In genomic region chr19:4720112-4720511, GRCm38 (mm10) we compare ENCODE assay signal across 20 mouse cellular contexts. TPM values are rescaled to one million over a fixed set of nuclear protein-coding genes. Genes with fewer than 3 reads are reported as not detected.
DNase-seq lines count a peak whose midpoint lies in the region; ATAC-seq lines count a peak whose summit lies in the region.
"Had no signal": no experiment of that assay in that cellular context is flagged by ENCODE, and none has a peak within 500 bp of the region (broad histone marks: within the 10 kb centered on the region; RNA-seq: fewer than 3 reads in every experiment).

No protein-coding gene starts in this region.

- WGBS in kidney, embryonic 16.5 days, result 78% methylated on average over 15 of the region's 15 CpGs
- 69% methylated on average over 15 of the region's 15 CpGs for WGBS in lung, embryonic 15.5 days
- 68% methylated on average over 15 of the region's 15 CpGs for WGBS in embryonic facial prominence, embryonic 15.5 days
- 69% methylated on average over 15 of the region's 15 CpGs for WGBS in stomach, embryonic 15.5 days

- DNase-seq in kidney, adult 8-10 months, result no peak
- DNase-seq in lung, postnatal 14 days, result no peak
- DNase-seq in heart, postnatal 25 days (ENCODE audit: low spot score), result no peak
- DNase-seq: cerebellum, adult 9-10 months; gastrocnemius, postnatal 36 days; heart, postnatal 36 days; spleen, adult 18-20 months; thymus, postnatal 36 days had no signal

- no peak for ATAC-seq in kidney, embryonic 16.5 days (ENCODE audit: low FRiP score, low TSS enrichment)
- no peak for ATAC-seq in lung, embryonic 15.5 days (ENCODE audit: borderline replicate concordance, extremely low read depth, low FRiP score, low TSS enrichment)
- ATAC-seq in embryonic facial prominence, embryonic 15.5 days (ENCODE audit: insufficient number of reproducible peaks, low FRiP score, low TSS enrichment, low read depth), result no peak
- ATAC-seq in stomach, embryonic 15.5 days (ENCODE audit: insufficient read depth, low FRiP score, low read depth), result no peak
- ATAC-seq: forebrain, embryonic 14.5 days; hindbrain, embryonic 16.5 days had no signal

- no peaks in the 10 kb centered on the region for H3K9me3 ChIP-seq in kidney, embryonic 16.5 days (ENCODE audit: low read length)
- H3K9me3 ChIP-seq in lung, embryonic 15.5 days, result no peaks in the 10 kb centered on the region
- no peaks in the 10 kb centered on the region for H3K9me3 ChIP-seq in embryonic facial prominence, embryonic 15.5 days (replicated peaks)
- H3K9me3 ChIP-seq in stomach, embryonic 15.5 days, result no peaks in the 10 kb centered on the region
- H3K9me3 ChIP-seq: heart, embryonic 12.5 days; limb, embryonic 12.5 days; neural tube, embryonic 12.5 days had no signal

- 0 out of 2 replicates have a peak, but pooled peaks cover under 1% of the 10 kb centered on the region for H3K27me3 ChIP-seq in kidney, embryonic 16.5 days (ENCODE audit: insufficient read depth, low read length)
- H3K27me3 ChIP-seq in lung, embryonic 15.5 days, result no peaks in the 10 kb centered on the region
- H3K27me3 ChIP-seq in embryonic facial prominence, embryonic 15.5 days, result peaks cover under 1% of the 10 kb centered on the region
- no peaks in the 10 kb centered on the region for H3K27me3 ChIP-seq in stomach, embryonic 15.5 days (replicated peaks)
- H3K27me3 ChIP-seq: neural tube, embryonic 12.5 days had no signal

- intact Hi-C loops in heart, postnatal 25 days (cut with DNase I), result no loop called here

- peaks cover 29% of the 10 kb centered on the region for H3K4me1 ChIP-seq in kidney, embryonic 16.5 days (ENCODE audit: insufficient read depth, low read length)
- H3K4me1 ChIP-seq in lung, embryonic 15.5 days, result peaks cover 20% of the 10 kb centered on the region
- H3K4me1 ChIP-seq in embryonic facial prominence, embryonic 15.5 days, result peaks cover 13% of the 10 kb centered on the region; the same call in 1 of the 2 replicates
- H3K4me1 ChIP-seq in stomach, embryonic 15.5 days, result no peaks in the 10 kb centered on the region

- H3K4me2 ChIP-seq in kidney, embryonic 16.5 days (replicated peaks; ENCODE audit: low read depth, low read length), result peak overlapping the region; percentile 42
- peak overlapping the region; percentile 47 for H3K4me2 ChIP-seq in lung, embryonic 15.5 days
- peak overlapping the region; percentile 34; the same call in 1 of the 2 replicates for H3K4me2 ChIP-seq in embryonic facial prominence, embryonic 15.5 days (replicated peaks)
- peak overlapping the region; percentile 46 for H3K4me2 ChIP-seq in stomach, embryonic 15.5 days
- H3K4me2 ChIP-seq: neural tube, embryonic 12.5 days had no signal

- peak overlapping the region; percentile 37; the same call in 1 of the 2 replicates for H3K9ac ChIP-seq in kidney, embryonic 16.5 days (replicated peaks; ENCODE audit: low read length)
- H3K9ac ChIP-seq in lung, embryonic 15.5 days, result no peak overlapping the region
- H3K9ac ChIP-seq in embryonic facial prominence, embryonic 15.5 days, result no peak overlapping the region
- H3K9ac ChIP-seq in stomach, embryonic 15.5 days, result no peak overlapping the region
- H3K9ac ChIP-seq: heart, embryonic 12.5 days; neural tube, embryonic 12.5 days had no signal

- peak overlapping the region; percentile 30; the same call in 1 of the 2 replicates for H3K4me3 ChIP-seq in kidney, embryonic 16.5 days (ENCODE audit: low read length)
- H3K4me3 ChIP-seq in lung, embryonic 15.5 days, result 0 out of 2 replicates have a peak overlapping the region, but pooled peaks have one; percentile 23
- peak overlapping the region; percentile 31 for H3K4me3 ChIP-seq in embryonic facial prominence, embryonic 15.5 days (replicated peaks)
- peak overlapping the region; percentile 35 for H3K4me3 ChIP-seq in stomach, embryonic 15.5 days (replicated peaks)
- H3K4me3 ChIP-seq: erythroblast, embryonic 14.5 days; neural tube, embryonic 12.5 days had no signal

- H3K36me3 ChIP-seq in kidney, embryonic 16.5 days (ENCODE audit: insufficient read depth, low read length), result no peaks in the 10 kb centered on the region
- H3K36me3 ChIP-seq in lung, embryonic 15.5 days, result no peaks in the 10 kb centered on the region
- no peaks in the 10 kb centered on the region for H3K36me3 ChIP-seq in embryonic facial prominence, embryonic 15.5 days
- H3K36me3 ChIP-seq in stomach, embryonic 15.5 days, result no peaks in the 10 kb centered on the region
- H3K36me3 ChIP-seq: heart, embryonic 12.5 days; limb, embryonic 12.5 days had no signal

- peak overlapping the region; percentile 84 for H3K27ac ChIP-seq in kidney, embryonic 16.5 days (ENCODE audit: low read length)
- H3K27ac ChIP-seq in lung, embryonic 15.5 days, result 0 out of 2 replicates have a peak overlapping the region, but pooled peaks have one; percentile 19
- peak overlapping the region; percentile 66; the same call in 1 of the 2 replicates for H3K27ac ChIP-seq in embryonic facial prominence, embryonic 15.5 days (replicated peaks)
- H3K27ac ChIP-seq in stomach, embryonic 15.5 days, result peak overlapping the region; percentile 75
- H3K27ac ChIP-seq: limb, embryonic 12.5 days; neural tube, embryonic 12.5 days had no signal

RNA-seq across cellular contexts. Expression of gene Sptbn2, which starts 9.1 kb away (rescaled TPM):
- polyA plus RNA-seq in kidney, embryonic 16.5 days (2015; fragmentation: Nextera tagmentation; extraction: Ambion mirVana), result 3.2 and 3.8 TPM in 2 replicates
- 1.1 and 1.4 TPM in 2 replicates for polyA plus RNA-seq in lung, embryonic 15.5 days (2015; fragmentation: Nextera tagmentation; extraction: Ambion mirVana)
- 5.3 TPM in 2 replicates for polyA plus RNA-seq in embryonic facial prominence, embryonic 15.5 days (2015; fragmentation: Nextera tagmentation; extraction: Ambion mirVana)
- polyA plus RNA-seq in stomach, embryonic 15.5 days (2015; fragmentation: Nextera tagmentation; extraction: Ambion mirVana), result 2.8 and 2.9 TPM in 2 replicates
- under 1 TPM; 0.31 to 0.60 TPM for total RNA-seq in heart, postnatal 25 days (2021)
- total RNA-seq: monocyte, adult 5-6 weeks had no signal
- polyA plus RNA-seq: erythroblast, embryonic 14.5 days had no signal

RNA-seq across cellular contexts. Expression of gene Gm960, which starts 21.6 kb away (rescaled TPM):
- 2.0 and 4.3 TPM in 2 replicates for polyA plus RNA-seq in kidney, embryonic 16.5 days (2015; fragmentation: Nextera tagmentation; extraction: Ambion mirVana)
- polyA plus RNA-seq in lung, embryonic 15.5 days (2015; fragmentation: Nextera tagmentation; extraction: Ambion mirVana), result 2.2 and 3.1 TPM in 2 replicates
- 2.6 and 5.4 TPM in 2 replicates for polyA plus RNA-seq in embryonic facial prominence, embryonic 15.5 days (2015; fragmentation: Nextera tagmentation; extraction: Ambion mirVana)
- 2.3 and 3.6 TPM in 2 replicates for polyA plus RNA-seq in stomach, embryonic 15.5 days (2015; fragmentation: Nextera tagmentation; extraction: Ambion mirVana)
- not detected for total RNA-seq in heart, postnatal 25 days (2021)
- total RNA-seq: heart, postnatal 36 days; monocyte, adult 5-6 weeks had no signal
- polyA plus RNA-seq: large intestine, adult 2 months had no signal

RNA-seq across cellular contexts. Expression of gene Rbm4b, which starts 36.2 kb away (rescaled TPM):
- 75.5 and 77.2 TPM in 2 replicates for polyA plus RNA-seq in kidney, embryonic 16.5 days (2015; fragmentation: Nextera tagmentation; extraction: Ambion mirVana)
- 60.8 and 62.7 TPM in 2 replicates for polyA plus RNA-seq in lung, embryonic 15.5 days (2015; fragmentation: Nextera tagmentation; extraction: Ambion mirVana)
- polyA plus RNA-seq in embryonic facial prominence, embryonic 15.5 days (2015; fragmentation: Nextera tagmentation; extraction: Ambion mirVana), result 64.3 and 65.5 TPM in 2 replicates
- 57.7 and 59.7 TPM in 2 replicates for polyA plus RNA-seq in stomach, embryonic 15.5 days (2015; fragmentation: Nextera tagmentation; extraction: Ambion mirVana)
- total RNA-seq in heart, postnatal 25 days (2021), result 1 to 10 TPM; 6.7 to 7.4 TPM

Comparison
In these comparisons a context has a peak if more than half of its experiments do, and no peak if none do; other contexts are left out.
1. H3K27ac ChIP-seq: peak in every context shown above with its lines; median percentile 84 in kidney, embryonic 16.5 days; 75 in stomach, embryonic 15.5 days; 66 in embryonic facial prominence, embryonic 15.5 days; 19 in lung, embryonic 15.5 days.